19 mouse cellular contexts compared by ENCODE assay signal in the genomic region with DNA sequence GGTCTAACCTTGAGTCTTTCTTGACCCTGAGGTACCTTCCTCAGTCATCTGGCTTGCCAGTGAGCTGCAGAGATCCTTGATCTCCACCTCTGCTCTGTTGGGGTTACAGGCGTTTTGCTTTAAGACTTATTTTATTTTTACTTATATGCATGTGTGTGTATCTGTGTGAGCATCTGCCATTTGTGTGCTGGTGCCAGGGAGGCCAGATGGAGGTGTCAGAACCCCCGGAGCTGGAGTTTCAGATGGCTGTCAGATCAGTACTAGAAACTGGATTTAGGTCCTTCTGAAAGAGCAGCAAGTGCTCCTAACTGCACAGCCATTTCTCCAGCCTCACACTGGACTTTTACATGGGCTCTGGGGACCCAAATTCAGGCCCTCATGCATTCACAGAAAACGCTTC. TPM values are rescaled to one million over a fixed set of nuclear protein-coding genes. Genes with fewer than 3 reads are reported as not detected.
A peak's percentile ranks its signal among the peaks of the same experiment; 100 is the strongest.
DNase-seq lines count a peak whose midpoint lies in the region; ATAC-seq and TF ChIP-seq lines count a peak whose summit lies in the region.
"Had no signal": no experiment of that assay in that cellular context is flagged by ENCODE, and none has a peak within 500 bp of the region (broad histone marks: within the 10 kb centered on the region; RNA-seq: fewer than 3 reads in every experiment).

No protein-coding gene starts in this region.

- no peak overlapping the region for H3K4me3 ChIP-seq in forebrain, postnatal 0 days (ENCODE audit: low read depth, low read length)
- no peak overlapping the region for H3K4me3 ChIP-seq in forebrain, embryonic 10.5 days
- H3K4me3 ChIP-seq in lung, postnatal 0 days (ENCODE audit: low read depth, low read length) = no peak overlapping the region
- H3K4me3 ChIP-seq in liver, embryonic 12.5 days = no peak overlapping the region
- H3K4me3 ChIP-seq: gastrocnemius, adult 2 months; heart, embryonic 12.5 days; hindbrain, embryonic 13.5 days; intestine, embryonic 15.5 days; megakaryocyte, embryonic 14.5 days; midbrain, embryonic 15.5 days; myocyte had no signal

- no peak overlapping the region for H3K4me2 ChIP-seq in forebrain, postnatal 0 days (ENCODE audit: low read depth)
- H3K4me2 ChIP-seq in lung, postnatal 0 days (replicated peaks; ENCODE audit: low read depth, low read length) = no peak overlapping the region
- no peak overlapping the region for H3K4me2 ChIP-seq in liver, embryonic 12.5 days
- H3K4me2 ChIP-seq: heart, embryonic 12.5 days; hindbrain, embryonic 13.5 days; intestine, embryonic 15.5 days; midbrain, embryonic 15.5 days had no signal

- H3K36me3 ChIP-seq in forebrain, postnatal 0 days (ENCODE audit: insufficient read depth) = no peaks in the 10 kb centered on the region
- H3K36me3 ChIP-seq in forebrain, embryonic 10.5 days (replicated peaks) = no peaks in the 10 kb centered on the region
- no peaks in the 10 kb centered on the region for H3K36me3 ChIP-seq in lung, postnatal 0 days (ENCODE audit: insufficient read depth, low read length)
- H3K36me3 ChIP-seq in liver, embryonic 12.5 days = no peaks in the 10 kb centered on the region
- H3K36me3 ChIP-seq: heart, embryonic 12.5 days; hindbrain, embryonic 13.5 days; intestine, embryonic 15.5 days; midbrain, embryonic 15.5 days had no signal

- H3K27ac ChIP-seq in forebrain, postnatal 0 days (ENCODE audit: low read depth, low read length) = no peak overlapping the region
- H3K27ac ChIP-seq in forebrain, embryonic 10.5 days = no peak overlapping the region
- H3K27ac ChIP-seq in lung, postnatal 0 days (ENCODE audit: low read length) = no peak overlapping the region
- no peak overlapping the region for H3K27ac ChIP-seq in liver, embryonic 12.5 days
- H3K27ac ChIP-seq: gastrocnemius, adult 2 months; hindbrain, embryonic 13.5 days; intestine, embryonic 15.5 days; midbrain, embryonic 15.5 days had no signal

- DNase-seq in forebrain, postnatal 0 days = peak; percentile 50
- DNase-seq in forebrain, embryonic 10.5 days (ENCODE audit: extremely low spot score, low spot score) = no peak
- peak; percentile 39 for DNase-seq in cerebellum, adult 11-12 months
- peak; percentile 46 for DNase-seq in cerebellum, adult 9-11 months
- DNase-seq in layer of hippocampus, adult 8-10 months (ENCODE audit: low spot score in 2 of 2) = peak; percentile 43 to 47
- DNase-seq in lung, postnatal 0 days (ENCODE audit: low spot score) = no peak
- DNase-seq: B cell, adult 2 months; gastrocnemius, adult 2 months; heart, postnatal 14 days; lung, adult 18-20 months; thymus, postnatal 25 days had no signal

- TF ChIP-seq CTCF in forebrain, postnatal 0 days (IDR thresholded peaks at IDR 0.05; ENCODE audit: low read depth) = no peak
- TF ChIP-seq CTCF in lung, postnatal 0 days (IDR thresholded peaks at IDR 0.05) = no peak

- WGBS in forebrain, postnatal 0 days = 61% methylated on average over 3 of the region's 3 CpGs
- WGBS in forebrain, embryonic 10.5 days = 83% methylated on average over 3 of the region's 3 CpGs
- 58% methylated on average over 3 of the region's 3 CpGs for WGBS in lung, postnatal 0 days
- 47% methylated on average over 3 of the region's 3 CpGs for WGBS in liver, embryonic 12.5 days (ENCODE audit: insufficient replicate concordance)

- no peak overlapping the region for H3K9ac ChIP-seq in forebrain, postnatal 0 days
- H3K9ac ChIP-seq in lung, postnatal 0 days (replicated peaks; ENCODE audit: low read depth) = no peak overlapping the region
- no peak overlapping the region for H3K9ac ChIP-seq in liver, embryonic 12.5 days
- H3K9ac ChIP-seq: heart, embryonic 12.5 days; hindbrain, embryonic 13.5 days; intestine, embryonic 15.5 days; midbrain, embryonic 15.5 days had no signal

- no peak for TF ChIP-seq EP300 in lung, postnatal 0 days (IDR thresholded peaks at IDR 0.05)

- peaks cover 8% of the 10 kb centered on the region for H3K4me1 ChIP-seq in forebrain, postnatal 0 days (ENCODE audit: insufficient read depth)
- H3K4me1 ChIP-seq in forebrain, embryonic 10.5 days = peaks cover 18% of the 10 kb centered on the region
- H3K4me1 ChIP-seq in lung, postnatal 0 days (ENCODE audit: insufficient read depth, low read depth, low read length) = no peaks in the 10 kb centered on the region; the same call in 1 of the 2 replicates
- H3K4me1 ChIP-seq in liver, embryonic 12.5 days = no peaks in the 10 kb centered on the region

- 0 out of 2 replicates have a peak, but pooled peaks have one; percentile 21 for ATAC-seq in forebrain, postnatal 0 days
- no peak for ATAC-seq in lung, postnatal 0 days
- no peak for ATAC-seq in megakaryocyte-erythroid progenitor cell, adult 5-6 weeks (replicated peaks; ENCODE audit: low FRiP score, low TSS enrichment, poor library complexity, severe bottlenecking)
- no peak for ATAC-seq in liver, embryonic 12.5 days
- ATAC-seq: intestine, embryonic 15.5 days; midbrain, embryonic 15.5 days had no signal

- no peaks in the 10 kb centered on the region for H3K27me3 ChIP-seq in forebrain, postnatal 0 days (ENCODE audit: insufficient read depth, low read length)
- peaks cover 7% of the 10 kb centered on the region; the same call in 1 of the 2 replicates for H3K27me3 ChIP-seq in forebrain, embryonic 10.5 days (ENCODE audit: poor library complexity, severe bottlenecking)
- no peaks in the 10 kb centered on the region for H3K27me3 ChIP-seq in lung, postnatal 0 days (replicated peaks; ENCODE audit: insufficient read depth, low read length)
- 0 out of 2 replicates have a peak, but pooled peaks cover 5% of the 10 kb centered on the region for H3K27me3 ChIP-seq in liver, embryonic 12.5 days (replicated peaks)

- no peaks in the 10 kb centered on the region for H3K9me3 ChIP-seq in forebrain, postnatal 0 days (ENCODE audit: low read length)
- no peaks in the 10 kb centered on the region for H3K9me3 ChIP-seq in forebrain, embryonic 10.5 days
- no peaks in the 10 kb centered on the region for H3K9me3 ChIP-seq in lung, postnatal 0 days (ENCODE audit: low read length)
- H3K9me3 ChIP-seq in liver, embryonic 12.5 days (replicated peaks) = no peaks in the 10 kb centered on the region
- H3K9me3 ChIP-seq: heart, embryonic 12.5 days; hindbrain, embryonic 13.5 days; intestine, embryonic 15.5 days; megakaryocyte, embryonic 14.5 days; midbrain, embryonic 15.5 days had no signal

RNA-seq across cellular contexts. Expression of a gene that starts 28.0 kb away (rescaled TPM):
- total RNA-seq in forebrain, postnatal 0 days (2014; rRNA removed) = 42.2 and 55.2 TPM in 2 replicates
- 21.4 and 32.7 TPM in 2 replicates for polyA plus RNA-seq in forebrain, postnatal 0 days (2015; fragmentation: Nextera tagmentation; extraction: Ambion mirVana)
- 7.0 and 9.6 TPM in 2 replicates for polyA plus RNA-seq in forebrain, embryonic 10.5 days (2016; fragmentation: Nextera tagmentation; extraction: Ambion mirVana)
- total RNA-seq in layer of hippocampus, adult 8-10 months (2022) = 100 to 1,000 TPM; 153 to 171 (median 158) TPM
- polyA plus RNA-seq in lung, postnatal 0 days (2015; fragmentation: Nextera tagmentation; extraction: Ambion mirVana) = 0.06 and 0.07 TPM in 2 replicates
- total RNA-seq in megakaryocyte-erythroid progenitor cell, adult 5-6 weeks (2014; fragmentation: Nextera tagmentation) = 0.02 TPM in 1 of 2 replicates, not detected in the other
- total RNA-seq in megakaryocyte-erythroid progenitor cell, adult 5-6 weeks (2017) = not detected in 2 replicates
- polyA plus RNA-seq in liver, embryonic 12.5 days (2016; fragmentation: Nextera tagmentation; extraction: Ambion mirVana) = 0.12 and 0.26 TPM in 2 replicates
- polyA plus RNA-seq: myocyte had no signal

Comparison
In these comparisons a context has a peak if more than half of its experiments do, and no peak if none do; other contexts are left out.
1. DNase-seq: peak in forebrain, postnatal 0 days (single experiment), cerebellum, adult 11-12 months (single experiment), cerebellum, adult 9-11 months (single experiment) and layer of hippocampus, adult 8-10 months (2 of 2); none in forebrain, embryonic 10.5 days (single experiment) and lung, postnatal 0 days (single experiment).